Mouse (Mus musculus) midbrain, embryonic 13.5 days (tissue): ENCODE measurements at regions not wholly inside any gene's neighbourhood (a gene's known extent, or its start where the extent isn't known, plus 50 kb on each side); places are given as distances from the start of the nearest gene placed in this dataset.

Experiments used
- ATAC-seq: fragments of 200-750 bp; cut with Nextera tagmentation; 2 replicates; pipeline ENCODE4 v1.8.0; 2017; ENCODE audit warnings: mild to moderate bottlenecking, moderate TSS enrichment, moderate library complexity
- H3K27ac ChIP-seq: fragments of 300-500 bp; sonication (generic); 2 replicates; pipeline ENCODE4 v1.5.1; 2015; ENCODE audit warnings: inconsistent platforms, mild to moderate bottlenecking, moderate library complexity
- H3K27me3 ChIP-seq: fragments of 300-500 bp; sonication (generic); 2 replicates; pipeline ENCODE4 v1.6.1; 2015; ENCODE audit warnings: mild to moderate bottlenecking, inconsistent platforms
- H3K36me3 ChIP-seq: fragments of 300-500 bp; sonication (generic); 2 replicates; pipeline ENCODE4 v1.6.1; 2015; ENCODE audit warnings: mild to moderate bottlenecking, inconsistent platforms
- H3K4me1 ChIP-seq: fragments of 300-500 bp; sonication (generic); replicated peaks from 2 replicates; pipeline ENCODE4 v1.6.1; 2015; ENCODE audit warnings: inconsistent platforms
- H3K4me2 ChIP-seq: fragments of 300-500 bp; sonication (generic); replicated peaks from 2 replicates; pipeline ENCODE4 v1.6.1; 2015; ENCODE audit warnings: moderate library complexity, mild to moderate bottlenecking, inconsistent platforms
- H3K4me3 ChIP-seq: fragments of 300-500 bp; sonication (generic); replicated peaks from 2 replicates; pipeline ENCODE4 v1.5.1; 2015; ENCODE audit warnings: mild to moderate bottlenecking, inconsistent platforms
- H3K9ac ChIP-seq: fragments of 300-500 bp; sonication (generic); replicated peaks from 2 replicates; pipeline ENCODE4 v1.6.1; 2015; ENCODE audit warnings: mild to moderate bottlenecking, inconsistent platforms
- H3K9me3 ChIP-seq: fragments of 300-500 bp; sonication (generic); 2 replicates; pipeline ENCODE4 v1.6.1; 2016; ENCODE audit warnings: mild to moderate bottlenecking, inconsistent platforms
- WGBS: fragments of 180-500 bp; shearing (Covaris S2); methylation state at CpG from one replicate; pipeline ENCODE4 v1.1.7; 2015; 5-methylcytosine and 5-hydroxymethylcytosine counted together

DNA sequence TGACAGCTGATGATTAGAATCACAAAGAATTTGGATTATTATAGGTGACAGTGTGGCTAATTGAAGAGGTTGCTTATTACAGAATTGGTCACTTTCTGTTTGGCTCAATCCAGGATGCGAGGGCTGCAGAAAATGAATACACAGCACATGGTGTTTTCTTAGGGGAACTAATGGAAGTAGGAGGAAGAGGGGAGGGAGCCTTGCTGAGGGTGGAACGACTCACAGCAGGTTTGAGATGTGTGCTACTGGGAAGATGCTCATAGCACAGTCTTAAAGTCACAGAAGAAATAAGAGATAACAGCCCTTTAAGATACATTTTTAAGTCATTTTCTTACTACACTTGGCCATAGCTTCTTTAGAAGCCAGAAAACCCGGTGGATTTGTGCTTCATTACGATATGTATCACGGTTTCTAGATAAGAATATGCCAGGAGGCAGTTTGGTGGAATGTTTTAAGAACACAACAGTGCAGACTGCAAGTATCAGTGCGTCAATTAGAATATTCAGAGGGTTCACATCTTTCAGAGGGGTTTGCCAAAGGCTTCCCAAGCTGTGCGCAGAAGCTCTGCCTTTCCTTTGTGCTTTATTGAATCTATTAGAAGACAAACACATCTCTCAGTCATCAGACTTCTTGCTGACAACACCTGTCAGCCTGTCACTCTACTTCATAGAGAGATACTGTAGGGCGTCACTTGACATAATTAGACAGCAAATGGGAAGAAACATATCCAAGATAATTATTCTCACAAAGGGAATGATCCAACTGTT is 853.7 kb downstream of the Otol1 start:
- no peak overlapping the region for H3K4me2 ChIP-seq
- H3K9ac ChIP-seq, result no peak overlapping the region
- no peak for ATAC-seq
- H3K27ac ChIP-seq, result no peak overlapping the region
- H3K4me1 ChIP-seq, result no peaks in the 10 kb centered on the region
- H3K27me3 ChIP-seq, result no peaks in the 10 kb centered on the region
- no peak overlapping the region for H3K4me3 ChIP-seq
- H3K36me3 ChIP-seq, result no peaks in the 10 kb centered on the region
- no peaks in the 10 kb centered on the region for H3K9me3 ChIP-seq
- 70% methylated on average over 8 of the region's 8 CpGs for WGBS

DNA sequence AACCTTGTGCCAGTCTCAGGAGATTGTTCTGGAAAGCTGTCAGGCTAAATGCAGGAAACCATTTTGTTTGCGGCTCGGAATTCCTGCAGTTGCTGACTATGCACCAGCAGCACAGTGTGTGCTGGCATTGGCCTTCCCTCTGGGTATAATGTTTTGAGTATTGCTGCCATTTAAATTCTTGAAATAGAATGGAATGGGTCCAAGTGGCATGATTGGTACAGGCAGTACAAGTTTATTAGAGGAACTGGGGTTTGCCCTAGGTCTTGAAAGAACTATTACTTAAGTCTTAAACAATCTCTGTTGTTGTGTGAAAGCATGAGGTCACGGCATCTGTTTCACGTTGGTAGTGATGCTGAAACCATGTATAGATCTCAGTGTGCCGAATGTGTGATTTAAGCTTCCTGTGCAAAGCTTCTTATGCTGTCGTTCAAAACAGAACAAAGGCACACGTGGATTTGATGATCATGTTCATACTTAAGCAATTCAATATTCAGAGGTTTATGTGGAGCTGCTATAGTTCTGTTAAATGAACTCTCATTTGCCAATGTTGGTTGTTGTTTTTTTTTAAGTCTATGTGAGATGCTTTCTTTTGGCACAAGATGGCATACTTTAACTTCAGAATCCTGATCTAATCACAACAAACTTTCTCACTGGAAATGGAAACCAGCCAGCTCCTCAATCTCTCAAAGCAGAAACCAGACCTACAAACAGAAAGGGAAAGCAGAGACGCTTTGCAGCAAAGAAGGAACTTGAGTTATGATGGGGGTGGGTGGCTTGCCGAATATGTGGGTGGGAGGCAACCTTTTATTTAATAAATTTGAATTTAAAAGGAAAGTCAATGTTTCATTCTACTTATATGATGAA is 866.5 kb downstream of the Otol1 start:
- Histone ChIP-seq H3K36me3 (no peaks in the 10 kb centered on the region), H3K27ac (no peak overlapping the region), H3K27me3 (no peaks in the 10 kb centered on the region), H3K9ac (no peak overlapping the region), H3K4me3 (no peak overlapping the region), H3K4me2 (no peak overlapping the region), H3K9me3 (no peaks in the 10 kb centered on the region), H3K4me1 (no peaks in the 10 kb centered on the region)
- no peak for ATAC-seq
- WGBS, result 84% methylated on average over 9 of the region's 9 CpGs

DNA sequence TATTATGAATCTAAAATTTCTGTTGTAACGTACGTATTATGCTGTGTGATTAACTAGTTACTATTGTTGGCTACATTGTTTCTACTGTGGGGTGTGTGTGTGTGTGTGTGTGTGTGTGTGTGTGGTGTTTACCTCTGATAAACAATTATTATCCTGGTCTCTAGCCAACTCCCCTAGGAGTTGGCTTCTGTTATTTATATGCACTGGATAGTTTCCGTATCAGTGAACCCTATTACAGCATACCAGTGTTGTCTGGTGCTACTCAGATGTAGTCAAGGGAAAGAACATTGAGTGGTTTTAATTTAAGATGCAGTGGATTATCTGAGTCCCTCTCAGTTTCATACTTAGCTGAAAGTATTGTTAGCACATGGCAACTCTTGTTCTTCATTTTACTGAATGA is 867.2 kb downstream of the Otol1 start:
- Histone ChIP-seq H3K4me3 (no peak overlapping the region), H3K27ac (no peak overlapping the region), H3K4me2 (no peak overlapping the region), H3K27me3 (no peaks in the 10 kb centered on the region), H3K9me3 (no peaks in the 10 kb centered on the region), H3K4me1 (no peaks in the 10 kb centered on the region), H3K9ac (no peak overlapping the region), H3K36me3 (no peaks in the 10 kb centered on the region)
- peak; percentile 20; the same call in 1 of the 2 replicates for ATAC-seq
- 85% methylated on average over 3 of the region's 3 CpGs for WGBS
